Mouse (Mus musculus) intestine, embryonic 15.5 days (tissue): Measurements from ENCODE around the gene Nup210l. TPM values are rescaled to one million over a fixed set of nuclear protein-coding genes. Genes with fewer than 3 reads are reported as not detected.
A peak's percentile ranks its signal among the peaks of the same experiment; 100 is the strongest.

Experiments used
- ATAC-seq: fragments of 200-750 bp; cut with Nextera tagmentation; 2 replicates; pipeline ENCODE4 v1.8.0; 2017; ENCODE audit warnings: moderate TSS enrichment, moderate library complexity
- H3K27ac ChIP-seq: fragments of 300-500 bp; sonication (generic); 2 replicates; pipeline ENCODE4 v1.5.1; 2015; ENCODE audit warnings: mild to moderate bottlenecking, inconsistent platforms
- H3K27me3 ChIP-seq: fragments of 300-500 bp; sonication (generic); replicated peaks from 2 replicates; pipeline ENCODE4 v1.6.1; 2015; ENCODE audit warnings: inconsistent platforms
- H3K36me3 ChIP-seq: fragments of 300-500 bp; sonication (generic); 2 replicates; pipeline ENCODE4 v1.6.1; 2015; ENCODE audit warnings: inconsistent platforms
- H3K4me1 ChIP-seq: fragments of 300-500 bp; sonication (generic); replicated peaks from 2 replicates; pipeline ENCODE4 v1.6.1; 2015; ENCODE audit warnings: inconsistent platforms
- H3K4me2 ChIP-seq: fragments of 300-500 bp; sonication (generic); replicated peaks from 2 replicates; pipeline ENCODE4 v1.6.1; 2015; ENCODE audit warnings: mild to moderate bottlenecking, inconsistent platforms
- H3K4me3 ChIP-seq: fragments of 300-500 bp; sonication (generic); replicated peaks from 2 replicates; pipeline ENCODE4 v1.5.1; 2015; ENCODE audit warnings: inconsistent platforms
- H3K9ac ChIP-seq: fragments of 300-500 bp; sonication (generic); 2 replicates; pipeline ENCODE4 v1.6.1; 2015; ENCODE audit warnings: inconsistent platforms
- H3K9me3 ChIP-seq: fragments of 300-500 bp; sonication (generic); 2 replicates; pipeline ENCODE4 v1.6.1; 2016; ENCODE audit warnings: inconsistent platforms
- WGBS: fragments of 180-500 bp; shearing (Covaris S2); methylation state at CpG from one replicate; pipeline ENCODE4 v1.1.7; 2015; 5-methylcytosine and 5-hydroxymethylcytosine counted together
- microRNA counts: library from miRNA; unstranded; fragments of <30 nt; microRNA quantifications from one replicate; lab custom pipeline; 2016
- polyA plus RNA-seq: library from polyadenylated mRNA; unstranded; fragments of >200 nt; fragmentation: Nextera tagmentation; extraction: Ambion mirVana; gene quantifications from 2 replicates; pipeline ENCODE4 v1.2.1, GENCODE M21; 2015

The Nup210l gene
- polyA plus RNA-seq, 1 experiment from 2014 or later: 0.33 TPM

- Histone ChIP-seq H3K4me2 (peak overlapping the region; percentile 78), H3K4me3 (peak overlapping the region; percentile 87), H3K4me1 (peaks cover 12% of the 10 kb centered on the region), H3K9ac (peak overlapping the region; percentile 87), H3K27me3 (no peaks in the 10 kb centered on the region), H3K27ac (no peak overlapping the region), H3K9me3 (no peaks in the 10 kb centered on the region), H3K36me3 (peaks cover 21% of the 10 kb centered on the region)
- 11% methylated on average over 2 of the region's 2 CpGs for WGBS
- ATAC-seq: no peak
These were observed 151.2 kb downstream of the Nup210l start for GRCm38 (mm10) chr3:90255194-90255565.

GRCm38 (mm10) chr3:90255784-90256353 lies 151.9 kb downstream of the Nup210l start:
- 89% methylated on average over 14 of the region's 14 CpGs for WGBS
- Histone ChIP-seq H3K4me3 (no peak overlapping the region), H3K4me1 (peaks cover 12% of the 10 kb centered on the region), H3K4me2 (0 out of 2 replicates have a peak overlapping the region, but pooled peaks have one; percentile 11), H3K36me3 (peaks cover 25% of the 10 kb centered on the region), H3K9me3 (no peaks in the 10 kb centered on the region), H3K9ac (no peak overlapping the region), H3K27ac (no peak overlapping the region), H3K27me3 (no peaks in the 10 kb centered on the region)
- no peak for ATAC-seq

GRCm38 (mm10) chr3:90256731-90257530 lies 153.0 kb downstream of the Nup210l start:
- no peak overlapping the region for H3K9ac ChIP-seq
- H3K27me3 ChIP-seq: no peaks in the 10 kb centered on the region
- H3K4me2 ChIP-seq: no peak overlapping the region
- WGBS: 89% methylated on average over 19 of the region's 19 CpGs
- peaks cover 12% of the 10 kb centered on the region for H3K4me1 ChIP-seq
- H3K9me3 ChIP-seq: no peaks in the 10 kb centered on the region
- no peak overlapping the region for H3K4me3 ChIP-seq
- ATAC-seq: no peak
- peaks cover 31% of the 10 kb centered on the region for H3K36me3 ChIP-seq
- H3K27ac ChIP-seq: no peak overlapping the region

GRCm38 (mm10) chr3:90258521-90258920 lies 154.6 kb downstream of the Nup210l start:
- peaks cover 42% of the 10 kb centered on the region for H3K36me3 ChIP-seq
- 86% methylated on average over 4 of the region's 4 CpGs for WGBS
- no peak for ATAC-seq

More at GRCm38 (mm10) chr3:90258521-90258920, 154.6 kb downstream of the Nup210l start:
- Histone ChIP-seq H3K4me1 (peaks cover 12% of the 10 kb centered on the region), H3K4me2 (no peak overlapping the region), H3K27me3 (no peaks in the 10 kb centered on the region), H3K4me3 (no peak overlapping the region), H3K27ac (no peak overlapping the region), H3K9me3 (no peaks in the 10 kb centered on the region), H3K9ac (no peak overlapping the region)

MicroRNAs encoded within 50 kb of the gene (microRNA counts, 519-probe panel; counts per million panel counts)
- microRNA mmu-miR-190b (lab: Ali Mortazavi, UCI): 3,067 counts per million, percentile 78 among the panel's probes with 10 or more counts

Other genes with a start within 250 kb of the Nup210l start
- gene Il6ra, start 190.9 kb upstream of the Nup210l start, polyA plus RNA-seq: 2.3 and 2.8 TPM in 2 replicates
- 8.4 and 10.5 TPM in 2 replicates for gene Atp8b2, start 140.6 kb upstream of the Nup210l start, polyA plus RNA-seq
- gene Hax1, start 105.4 kb upstream of the Nup210l start, polyA plus RNA-seq: 128 and 134 TPM in 2 replicates
- gene 4933434E20Rik, start 52.5 kb upstream of the Nup210l start, polyA plus RNA-seq: 188 TPM in 2 replicates
- 141 and 164 TPM in 2 replicates for gene Ubap2l, start 51.5 kb upstream of the Nup210l start, polyA plus RNA-seq
- 562 and 582 TPM in 2 replicates for gene Tpm3, start 31.5 kb upstream of the Nup210l start, polyA plus RNA-seq
- 1,458 and 1,499 TPM in 2 replicates for gene Rps27, start 109.5 kb downstream of the Nup210l start, polyA plus RNA-seq
- gene Rab13, start 109.6 kb downstream of the Nup210l start, polyA plus RNA-seq: 23.1 and 23.5 TPM in 2 replicates
- 111 and 113 TPM in 2 replicates for gene Jtb, start 127.5 kb downstream of the Nup210l start, polyA plus RNA-seq
- gene Creb3l4, start 139.4 kb downstream of the Nup210l start, polyA plus RNA-seq: 10.7 and 14.5 TPM in 2 replicates
- 114 and 119 TPM in 2 replicates for gene Slc39a1, start 144.0 kb downstream of the Nup210l start, polyA plus RNA-seq
- gene Crtc2, start 150.0 kb downstream of the Nup210l start, polyA plus RNA-seq: 18.6 and 19.0 TPM in 2 replicates
- gene Dennd4b, start 161.1 kb downstream of the Nup210l start, polyA plus RNA-seq: 2.3 and 3.9 TPM in 2 replicates
- 9.0 and 9.7 TPM in 2 replicates for gene Gatad2b, start 189.0 kb downstream of the Nup210l start, polyA plus RNA-seq